Mouse (Mus musculus) cerebellum, postnatal 25 days (tissue): ENCODE results near the gene Napa.

Experiments
- DNase-seq, 2 experiments: peaks; one replicate each; pipeline ENCODE4 v3.0.0; 2021; ENCODE audit warnings: mixed read lengths in 2 of 2

The Napa gene

DNA sequence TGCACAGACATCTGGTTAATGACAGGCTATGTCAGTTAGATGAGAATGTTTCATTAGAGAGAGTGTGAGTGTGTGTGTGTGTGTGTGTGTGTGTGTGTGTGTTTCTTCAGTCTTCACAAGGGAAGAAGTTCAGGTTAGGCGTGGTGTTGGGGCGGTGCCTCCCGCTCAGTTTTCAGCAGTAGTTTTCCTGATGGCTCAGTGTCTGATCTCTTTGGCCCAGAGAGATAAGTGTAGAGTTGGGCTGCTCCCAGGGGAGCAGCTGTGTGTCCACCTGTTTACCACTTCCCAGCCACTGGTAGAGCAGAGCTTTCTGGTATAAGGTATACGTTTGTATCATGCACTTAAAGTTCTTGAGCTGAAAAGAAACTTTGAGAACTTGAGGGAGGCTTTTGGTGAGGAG is 1.6 kb downstream of the Napa start:
- DNase-seq: no peak

DNA sequence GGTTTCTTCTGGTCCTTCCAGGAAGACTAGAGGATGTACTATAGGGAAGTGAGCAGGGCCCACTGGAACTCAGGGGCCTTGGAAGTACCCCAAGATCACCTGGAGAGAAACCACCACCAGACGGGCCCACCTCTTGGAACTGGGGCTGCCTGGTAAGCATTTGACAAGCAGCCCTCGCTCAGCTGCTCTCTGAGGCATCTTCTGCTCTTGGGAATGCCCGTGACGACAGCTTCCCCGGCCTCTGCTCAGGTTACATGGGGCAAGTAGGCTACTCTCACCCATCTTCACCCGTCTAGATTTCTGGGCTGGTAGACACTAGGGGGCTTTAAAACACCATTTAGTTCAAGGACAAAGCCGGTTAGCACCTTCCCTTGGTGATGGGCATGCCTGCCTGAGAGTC is 2.8 kb downstream of the Napa start:
- no peak for DNase-seq

DNA sequence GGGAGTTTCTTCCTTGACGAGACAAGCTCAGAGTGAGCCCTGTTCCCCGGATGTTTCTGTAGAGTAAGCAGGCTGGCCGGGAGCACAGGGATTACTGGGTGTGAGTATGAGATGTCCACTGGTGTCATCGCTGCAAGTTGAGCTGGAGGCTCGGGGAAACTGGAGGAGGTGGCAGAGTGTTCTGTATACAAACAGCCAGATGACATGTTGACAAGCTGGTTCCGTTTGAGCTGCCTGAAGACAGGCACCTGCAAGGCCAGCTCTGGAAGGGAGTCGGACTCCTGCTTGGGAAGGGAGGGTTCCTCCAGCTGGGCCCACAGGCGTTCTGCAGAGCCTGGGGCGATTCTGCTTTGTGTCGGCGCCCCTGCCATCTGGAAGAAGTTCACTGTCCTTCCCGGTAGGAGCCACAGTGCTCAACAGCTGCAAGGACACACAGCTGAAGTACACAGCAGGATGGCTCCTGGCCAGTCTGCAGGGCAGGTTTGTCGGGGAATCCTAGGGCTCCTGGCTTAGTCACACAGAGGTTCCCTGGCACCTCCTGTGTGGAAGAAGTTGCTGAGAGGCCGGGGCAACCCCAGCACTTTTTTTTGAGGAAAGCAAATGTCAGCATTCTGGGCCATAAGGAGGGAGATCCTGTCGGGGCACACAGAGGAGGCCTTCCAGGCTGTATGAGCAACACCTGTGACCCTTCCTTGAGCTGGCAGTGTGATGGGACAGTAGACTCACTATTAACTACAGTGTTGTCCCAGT is 3.6 kb downstream of the Napa start:
- peak; percentile 47 to 53 for DNase-seq

DNA sequence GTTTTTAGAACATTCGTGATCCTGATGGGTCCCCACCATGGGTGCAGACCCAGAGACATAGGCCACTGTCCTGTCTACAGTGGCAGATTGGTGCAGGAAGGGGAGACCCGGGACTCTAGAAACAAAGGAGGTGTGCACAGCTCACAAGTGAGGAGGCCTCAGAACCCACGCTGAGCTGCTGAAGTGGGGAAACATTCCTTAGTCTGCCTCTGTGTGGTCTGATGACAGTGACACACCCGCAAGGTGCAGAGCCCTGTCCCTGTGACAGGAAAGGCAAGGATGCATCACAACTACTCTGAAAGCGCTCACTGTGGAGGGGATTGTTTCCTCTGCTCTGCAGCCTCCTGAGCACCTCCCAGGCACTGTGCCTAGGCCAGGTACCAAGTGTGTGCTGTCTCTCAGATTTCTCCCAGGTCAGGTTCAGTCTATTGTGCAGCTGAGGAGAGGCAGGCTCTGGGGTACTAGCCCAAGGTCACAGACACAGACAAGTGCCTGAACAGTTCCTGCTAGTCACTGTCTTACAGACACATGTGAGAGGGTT is 4.5 kb downstream of the Napa start:
- peak; percentile 50 to 53 for DNase-seq

DNA sequence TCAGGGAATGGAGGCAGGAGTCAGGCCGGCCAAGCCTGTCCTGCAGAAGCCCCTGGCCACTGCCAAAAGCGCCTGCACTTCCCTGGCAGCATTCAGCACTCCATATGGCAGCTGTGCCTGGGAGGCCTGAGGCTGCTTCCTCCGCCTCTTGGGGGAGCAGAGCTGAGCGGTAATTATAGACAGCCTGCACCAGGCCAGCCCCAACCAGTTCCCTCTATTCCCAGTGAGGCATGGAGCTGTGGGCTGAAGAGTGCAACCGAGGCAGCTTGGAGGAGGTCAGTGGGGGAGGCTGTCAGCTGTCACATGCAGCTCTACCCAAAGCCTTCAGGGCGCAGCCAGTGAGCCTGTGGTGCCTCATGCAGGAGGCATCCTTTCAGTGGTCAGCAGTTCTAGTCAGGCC is 5.5 kb downstream of the Napa start:
- peak; percentile 92 to 93 for DNase-seq

DNA sequence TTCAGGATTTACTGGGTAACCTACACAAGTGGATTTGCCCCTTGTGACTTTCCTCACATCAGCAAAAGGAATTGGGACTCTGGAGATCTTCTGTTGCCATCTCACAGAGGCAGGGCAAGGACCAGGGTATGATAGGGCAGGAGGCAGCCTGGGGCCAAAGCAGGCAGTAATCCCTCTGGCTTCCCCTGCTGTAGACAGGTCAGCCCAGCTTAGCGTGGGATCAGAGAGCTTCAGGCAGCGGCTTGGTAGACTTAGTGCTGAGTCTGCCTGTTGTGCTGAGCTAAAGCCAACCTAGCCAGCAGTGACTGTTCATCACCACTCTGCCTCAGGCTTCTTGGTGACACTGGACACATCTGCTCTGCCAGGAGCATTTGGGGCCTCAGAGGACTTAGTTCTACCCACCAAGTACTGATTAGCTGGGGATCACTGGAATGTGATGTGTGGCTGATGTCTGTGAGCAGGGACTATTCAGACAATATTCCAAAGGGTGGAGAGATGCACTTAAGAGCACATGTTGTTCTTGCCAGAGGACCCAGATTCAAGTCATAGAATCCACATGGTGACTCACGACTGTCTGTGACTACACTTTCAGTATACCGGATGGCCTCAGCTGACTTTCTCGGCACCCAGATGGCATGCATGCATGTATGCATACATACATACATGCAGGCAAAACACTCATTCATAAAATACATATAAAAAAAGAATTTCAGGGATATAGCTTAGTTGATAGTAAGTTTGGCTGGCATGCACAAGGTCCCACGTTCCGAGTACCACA is 6.5 kb downstream of the Napa start:
- peak in 1 of 2 experiments; percentile 38 for DNase-seq

DNA sequence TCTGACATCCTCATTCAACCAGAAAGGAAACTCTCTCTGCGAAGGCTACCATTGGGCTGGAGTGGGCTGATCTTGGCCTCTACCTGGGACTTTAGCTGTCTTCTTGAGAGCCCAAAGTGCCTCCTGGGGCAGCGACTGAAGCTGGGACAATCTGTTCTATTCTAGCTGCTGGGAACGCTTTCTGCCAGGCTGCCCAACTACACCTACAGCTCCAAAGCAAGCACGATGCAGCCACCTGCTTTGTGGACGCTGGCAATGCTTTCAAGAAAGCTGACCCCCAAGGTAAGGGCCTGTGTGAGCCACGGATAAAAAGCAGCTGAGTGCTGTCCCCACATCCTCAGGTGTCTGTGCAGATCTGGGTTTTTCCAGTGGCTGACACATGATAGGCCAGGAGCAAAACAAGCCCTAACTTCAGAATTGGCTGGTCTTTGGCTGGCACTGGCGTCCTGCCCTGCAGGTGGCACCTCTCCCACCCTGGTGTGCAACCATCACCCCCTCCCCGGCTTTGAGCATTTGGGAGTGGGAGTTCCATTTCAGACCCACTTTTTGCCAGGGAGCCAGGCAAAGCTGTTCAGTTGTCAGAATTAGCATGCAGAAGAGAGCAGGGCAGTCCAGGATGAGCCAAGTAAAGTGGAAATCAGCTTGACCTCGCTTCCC is 10.8 kb downstream of the Napa start:
- DNase-seq: peak; percentile 59 to 65

DNA sequence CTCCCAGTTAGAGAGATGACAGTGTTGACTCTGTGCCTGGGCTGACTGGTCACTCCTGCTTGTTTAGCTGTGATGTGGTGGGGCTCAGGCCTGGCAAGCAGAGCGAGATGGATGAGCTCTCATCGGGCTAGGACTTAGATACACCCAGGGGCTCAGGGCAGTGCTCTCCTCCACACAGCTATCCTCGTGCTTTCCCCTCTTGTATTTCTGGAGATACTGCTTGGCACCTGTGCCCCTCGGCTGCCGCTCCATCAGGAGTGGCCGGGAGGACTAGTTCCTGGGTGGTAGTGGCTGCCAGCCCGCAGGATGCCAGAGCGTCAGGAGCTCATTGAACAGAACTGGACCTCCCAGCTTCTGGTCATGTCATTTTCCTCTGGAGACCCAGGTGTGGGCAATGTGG is 11.9 kb downstream of the Napa start:
- DNase-seq: peak; percentile 50 to 58

DNA sequence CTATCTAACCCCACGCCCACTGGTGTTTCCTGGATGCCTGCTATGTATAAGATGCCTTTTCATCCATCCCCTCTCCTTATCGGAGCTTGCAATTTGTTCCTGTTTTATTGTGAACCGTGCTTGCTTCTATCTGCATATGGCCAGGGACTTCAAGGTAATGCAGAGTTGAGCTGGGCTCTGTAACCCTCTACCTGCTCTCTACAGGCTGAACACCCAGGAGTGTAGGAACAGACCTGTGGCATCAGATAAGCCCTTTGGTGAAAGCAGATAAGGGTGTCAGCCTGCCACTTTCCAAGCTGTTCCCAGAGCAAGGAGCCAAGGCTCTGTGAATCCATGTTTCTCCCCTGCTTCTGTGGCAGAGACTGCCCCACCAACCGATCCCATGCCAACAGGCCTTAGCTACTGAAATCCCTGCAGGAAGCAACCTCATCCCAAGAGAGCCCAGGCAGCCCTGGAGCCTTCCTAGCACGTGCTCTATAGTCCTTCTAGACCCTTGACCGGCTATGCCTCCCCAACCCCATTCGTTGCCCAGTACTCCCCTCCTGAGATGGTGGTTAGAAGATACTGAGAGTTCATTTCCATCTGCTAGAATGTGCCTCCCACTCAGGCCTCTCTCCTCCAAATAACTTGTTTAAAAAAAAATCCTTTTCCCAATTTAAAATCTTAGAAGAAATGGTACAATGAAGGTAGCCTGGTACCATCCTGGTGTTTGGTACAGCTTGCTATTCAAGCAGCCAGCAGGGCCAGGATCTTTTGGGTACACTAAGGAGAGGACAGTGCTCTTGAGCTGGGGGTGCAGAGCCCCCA is 13.2 kb downstream of the Napa start:
- DNase-seq: peak in 1 of 2 experiments; percentile 17

DNA sequence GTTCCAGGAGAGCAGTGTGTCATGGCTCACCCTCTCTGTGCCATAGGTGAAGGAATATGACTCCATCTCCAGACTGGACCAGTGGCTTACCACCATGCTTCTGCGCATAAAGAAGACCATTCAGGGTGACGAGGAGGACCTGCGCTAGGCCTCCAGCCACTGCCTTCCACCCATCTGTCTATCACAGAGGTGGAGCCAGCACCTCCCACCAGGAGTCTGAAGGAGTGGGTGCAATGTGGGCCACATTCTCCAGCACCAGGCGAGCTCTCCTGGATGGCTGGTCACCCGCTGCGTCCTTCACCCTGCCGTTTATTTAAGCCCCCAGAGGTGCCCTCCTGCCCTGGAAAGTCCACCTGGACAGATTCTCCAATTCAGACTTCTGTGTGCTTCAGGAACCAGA is 18.2 kb downstream of the Napa start:
- DNase-seq: no peak

DNA sequence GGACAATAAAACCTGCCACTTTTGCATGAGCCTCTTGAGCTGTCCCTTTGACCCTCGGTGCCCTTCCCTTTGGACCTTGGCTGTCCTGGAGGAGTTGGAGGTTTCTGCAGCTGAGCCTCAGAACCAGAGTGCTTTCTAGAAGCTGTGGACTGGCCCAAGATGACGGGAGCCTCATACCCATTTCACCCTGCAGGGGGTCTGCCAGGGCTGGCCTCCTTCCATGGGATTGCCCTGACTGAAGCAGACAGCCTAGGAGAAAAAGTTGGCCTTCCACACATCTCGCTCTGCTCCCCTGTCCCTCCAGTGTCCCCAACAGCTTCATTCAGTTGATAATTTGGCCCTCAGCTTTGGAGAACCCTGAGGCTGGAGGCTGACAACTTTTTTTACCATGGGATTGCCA is 18.8 kb downstream of the Napa start:
- peak; percentile 69 to 83 for DNase-seq

DNA sequence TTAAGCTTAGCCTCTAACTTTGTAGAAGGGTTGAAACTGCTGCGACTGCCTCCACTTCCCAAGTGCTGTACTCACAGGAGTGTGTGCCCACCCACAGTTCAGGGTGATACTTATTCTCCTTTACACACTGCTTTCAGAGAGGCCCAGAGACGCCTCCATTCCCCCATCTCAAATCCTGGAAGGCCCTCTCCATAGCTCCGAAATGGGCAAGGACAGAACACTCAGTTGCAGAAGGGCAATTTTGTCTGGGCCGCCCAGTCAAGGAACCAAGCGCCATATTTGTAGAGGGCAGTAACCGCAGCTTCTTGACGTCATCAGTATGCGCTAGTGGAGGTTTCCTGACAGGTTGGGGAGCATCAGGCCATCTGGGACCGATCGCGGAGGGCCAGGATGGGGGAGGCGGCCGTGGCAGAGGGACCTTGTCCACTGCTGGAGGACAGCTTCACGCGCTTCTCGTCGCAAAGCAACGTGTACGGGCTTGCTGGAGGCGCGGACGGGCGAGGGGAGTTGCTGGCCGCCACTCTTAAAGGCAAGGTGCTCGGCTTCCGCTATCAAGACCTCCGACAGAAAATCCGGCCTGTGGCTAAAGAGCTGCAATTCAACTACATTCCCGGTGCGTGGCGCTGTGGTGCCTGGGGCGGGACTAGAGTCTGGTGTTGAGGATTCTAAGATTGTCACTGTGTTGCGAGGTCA is 21.5 kb downstream of the Napa start, which contains the start of gene Kptn:
Kptn (plus strand) TSS at position 327 of the 693 bp plus-strand sequence.
- peak; percentile 96 to 98 for DNase-seq

DNA sequence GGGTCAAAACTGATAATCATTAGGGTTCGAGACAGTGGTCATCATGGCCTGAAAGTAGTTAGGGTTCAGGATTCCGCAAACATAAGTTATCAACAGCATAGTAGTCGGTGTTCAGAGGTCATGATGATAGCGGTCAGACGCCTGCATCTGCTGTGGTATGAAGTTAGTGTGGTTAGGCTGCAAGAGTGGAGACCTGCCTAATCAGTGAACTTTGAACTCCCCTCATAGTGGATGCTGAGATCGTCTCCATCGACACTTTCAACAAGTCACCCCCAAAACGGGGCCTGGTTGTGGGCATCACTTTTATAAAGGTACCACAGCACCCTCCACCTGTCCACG is 22.0 kb downstream of the Napa start:
- no peak for DNase-seq

DNA sequence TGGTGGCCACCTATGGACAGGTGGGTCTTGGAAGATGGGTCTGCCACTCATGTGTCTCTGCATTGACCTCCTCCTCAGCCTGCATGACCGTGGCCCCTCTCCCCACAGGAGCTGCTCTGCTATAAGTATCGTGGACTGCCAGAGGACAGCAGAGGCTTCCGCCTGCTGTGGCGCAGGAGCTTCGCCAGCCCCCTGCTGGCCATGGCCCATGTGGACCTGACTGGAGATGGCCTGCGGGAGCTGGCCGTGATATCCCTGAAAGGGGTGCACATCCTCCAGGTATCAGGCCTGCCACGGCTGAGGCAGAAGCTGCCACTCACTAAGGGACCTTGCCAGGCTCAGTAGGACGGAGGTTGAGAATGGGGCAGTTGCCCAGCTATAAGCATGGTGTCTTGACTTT is 27.6 kb downstream of the Napa start:
- peak in 1 of 2 experiments; percentile 57 for DNase-seq

DNA sequence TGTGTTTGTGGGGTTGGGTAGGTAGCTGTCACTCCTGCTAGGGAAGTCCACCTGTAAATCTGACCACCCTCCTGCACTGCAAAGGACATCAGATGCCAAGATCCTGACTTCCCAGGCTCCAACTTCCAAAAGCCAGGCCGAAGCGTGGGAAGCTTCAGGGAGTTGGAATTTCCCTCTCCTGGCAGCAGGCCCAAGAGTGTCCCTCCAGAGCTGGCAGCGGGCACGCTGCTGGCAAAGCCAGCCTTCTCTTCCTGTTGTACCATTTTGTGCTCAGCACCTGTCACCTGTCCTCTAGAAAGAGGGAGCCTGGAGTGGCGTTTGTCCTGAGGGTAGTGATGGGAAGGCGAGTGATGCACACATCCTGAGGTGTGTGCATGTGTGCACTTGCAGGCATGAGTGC is 30.1 kb downstream of the Napa start:
- peak; percentile 96 to 97 for DNase-seq

DNA sequence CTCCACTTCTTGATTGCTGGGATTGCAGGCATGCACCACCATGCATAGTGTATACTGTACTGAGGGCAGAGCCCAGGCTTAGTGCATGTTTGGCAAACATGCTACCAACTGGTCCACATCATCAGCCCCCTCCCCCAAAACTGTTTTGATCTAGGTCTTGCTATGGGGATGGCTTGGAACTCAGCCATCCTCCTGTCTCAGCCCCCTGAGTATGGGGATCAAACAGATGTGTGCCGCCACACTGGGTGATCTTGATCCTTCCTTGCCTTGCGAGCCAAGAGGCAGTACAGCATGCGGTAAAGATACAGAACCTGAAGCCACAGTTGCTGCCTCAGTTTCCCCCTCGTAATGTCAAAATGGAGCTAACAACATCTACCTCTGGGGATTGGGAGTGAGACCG is 30.6 kb downstream of the Napa start:
- no peak for DNase-seq

DNA sequence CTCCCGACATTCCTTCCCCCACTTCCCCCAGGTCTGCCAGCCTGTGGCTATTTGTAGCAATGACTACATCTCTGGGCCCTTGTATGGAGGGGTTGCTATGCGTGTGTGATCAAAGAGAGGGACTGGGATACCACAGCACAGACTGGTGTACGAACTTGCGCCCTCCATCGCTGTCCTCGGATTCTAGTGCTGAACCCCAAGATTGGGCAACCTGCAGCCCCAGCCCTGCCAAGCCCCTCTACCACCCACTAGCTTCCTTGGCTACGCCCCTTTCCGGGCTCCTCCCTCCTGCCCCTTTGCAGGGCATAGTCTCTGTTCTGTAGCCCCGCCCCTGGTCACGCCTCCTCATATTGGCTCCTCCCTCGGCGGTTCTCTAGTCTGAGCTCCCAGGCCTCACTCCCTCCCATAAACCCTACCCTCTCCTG is 31.2 kb downstream of the Napa start, which contains the start of gene Slc8a2:
Slc8a2 (plus strand) TSS at position 406 of the 425 bp plus-strand sequence.
- peak; percentile 98 for DNase-seq

DNA sequence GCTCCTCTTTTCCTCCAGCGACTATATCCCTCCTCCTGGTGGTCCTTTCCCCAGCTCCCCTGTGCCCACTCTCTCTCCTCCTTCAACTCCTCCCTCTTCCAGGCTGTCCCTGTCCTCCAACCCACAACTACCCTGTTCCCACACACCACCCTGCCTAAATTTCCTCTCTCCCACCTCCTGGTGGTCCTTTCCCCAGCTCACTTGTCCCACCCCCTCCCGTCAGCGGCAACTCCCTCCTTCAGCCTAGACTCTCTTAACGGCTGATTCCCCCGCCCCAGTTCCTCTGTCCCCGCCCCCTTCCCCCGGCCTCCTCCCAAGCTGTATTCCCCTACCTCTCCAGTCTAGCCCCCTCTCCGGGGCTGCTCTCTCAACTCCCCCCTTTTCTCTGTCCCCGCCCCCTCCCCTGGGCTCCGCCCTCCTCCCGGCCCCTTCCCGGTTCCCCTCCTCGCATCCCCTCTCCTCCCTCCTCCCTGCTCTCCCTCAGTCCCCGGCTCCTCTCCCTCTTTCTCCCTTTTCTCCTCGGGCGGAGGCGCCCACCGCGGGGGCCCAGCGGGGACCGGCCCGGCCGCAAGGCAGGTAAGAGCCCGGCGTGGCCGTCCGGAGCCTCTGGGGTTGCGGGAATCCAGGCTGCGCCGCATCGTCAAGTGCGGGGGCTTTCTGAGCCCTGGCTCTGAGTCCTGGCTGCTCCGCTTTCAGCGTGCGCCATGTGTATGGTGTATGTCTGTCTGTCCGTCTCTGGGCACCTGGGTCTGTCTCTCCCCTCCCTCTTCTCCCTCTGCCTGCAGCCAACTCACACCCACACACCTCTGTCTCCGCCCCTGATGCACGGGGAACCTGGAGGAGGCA is 31.8 kb downstream of the Napa start:
- peak; percentile 82 to 88 for DNase-seq

DNA sequence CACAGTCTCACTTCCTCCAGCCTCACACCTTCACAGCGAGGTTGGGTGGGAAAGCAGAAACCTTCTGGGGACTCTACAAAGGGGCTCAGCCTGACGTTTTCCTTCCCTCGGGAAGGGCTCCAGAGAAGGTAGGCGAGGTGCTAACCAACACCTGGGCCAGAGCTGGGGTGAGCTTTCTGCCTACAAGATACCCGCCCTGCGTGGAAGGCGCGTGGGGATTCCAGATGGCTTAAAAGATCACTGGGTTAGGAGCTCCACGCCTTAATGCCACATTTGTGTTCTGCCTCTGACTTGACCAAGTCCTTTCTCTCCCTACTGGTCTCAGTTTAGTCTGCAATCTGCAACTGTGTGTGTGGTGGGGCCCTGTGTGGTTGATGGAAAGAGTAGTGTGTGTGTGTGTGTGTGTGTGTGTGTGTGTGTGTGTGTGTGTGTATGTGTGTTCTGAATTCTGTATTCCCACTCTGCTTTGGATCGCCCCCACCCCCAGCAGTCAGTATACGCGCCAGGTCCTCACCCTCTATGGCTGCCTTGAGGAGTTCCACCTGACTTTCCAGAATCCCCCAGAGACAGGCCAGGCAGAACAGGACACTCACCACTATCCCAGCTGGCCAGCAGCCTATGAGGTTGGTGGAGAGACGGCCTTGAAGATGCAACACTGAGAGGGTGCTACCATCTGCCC is 32.8 kb downstream of the Napa start:
- DNase-seq: peak; percentile 63 to 66

DNA sequence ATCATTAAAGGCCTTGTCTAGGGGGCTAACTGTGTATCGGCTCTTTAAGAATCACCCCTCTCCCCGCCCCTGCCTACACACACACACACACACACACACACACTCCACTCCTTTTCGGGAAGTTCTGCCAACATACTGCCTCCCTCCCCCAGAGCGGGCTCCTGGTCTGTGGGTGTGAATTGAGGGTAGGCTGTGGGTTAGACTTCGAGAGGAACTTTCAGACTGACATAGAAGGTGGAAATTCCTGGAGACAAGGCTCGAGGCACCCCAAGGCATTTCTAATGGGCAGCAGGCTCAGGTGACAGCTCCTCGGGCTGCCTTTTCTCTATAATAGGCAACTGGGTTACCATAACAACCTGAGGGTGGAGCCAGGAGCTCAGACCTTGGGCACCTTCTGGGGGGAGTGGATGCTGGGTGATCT is 33.9 kb downstream of the Napa start:
- peak; percentile 67 to 68 for DNase-seq
